Mouse (Mus musculus) small intestine, adult 2 months (tissue): ENCODE measurements around the gene Ift43. TPM values are rescaled to one million over a fixed set of nuclear protein-coding genes. Genes with fewer than 3 reads are reported as not detected.

Source experiments
- H3K27ac ChIP-seq: fragments of 200-500 bp; 2 replicates; pipeline ENCODE4 v1.5.1; 2012; ENCODE audit warnings: low read depth, low read length, control low read depth, inconsistent platforms; ENCODE audit not compliant: insufficient read depth
- H3K27me3 ChIP-seq: fragments of 200-500 bp; 2 replicates; pipeline ENCODE4 v1.6.1; 2012; ENCODE audit warnings: mild to moderate bottlenecking, moderate library complexity, low read length, inconsistent platforms; ENCODE audit not compliant: control insufficient read depth, insufficient read depth
- H3K36me3 ChIP-seq: fragments of 200-500 bp; 2 replicates; pipeline ENCODE4 v1.6.1; 2012; ENCODE audit warnings: mild to moderate bottlenecking, low read length, control low read depth, inconsistent platforms; ENCODE audit not compliant: control insufficient read depth, insufficient read depth
- H3K4me1 ChIP-seq: fragments of 200-500 bp; 2 replicates; pipeline ENCODE4 v1.6.1; 2012; ENCODE audit warnings: low read length, inconsistent platforms, mixed read lengths; ENCODE audit not compliant: control insufficient read depth, insufficient read depth, insufficient read length
- H3K4me3 ChIP-seq: fragments of 200-500 bp; 2 replicates; pipeline ENCODE4 v1.5.1; 2012; ENCODE audit warnings: low read depth, mild to moderate bottlenecking, control low read depth, inconsistent platforms, low read length, moderate library complexity
- CTCF ChIP-seq: fragments of 200-500 bp; IDR thresholded peaks from 2 replicates; pipeline ENCODE4 v1.5.1; 2012; ENCODE audit warnings: low read depth, mild to moderate bottlenecking, control low read depth, inconsistent platforms, low read length, moderate library complexity, mixed read lengths; ENCODE audit not compliant: insufficient replicate concordance, insufficient read length; ENCODE audit errors: extremely low read depth
- POLR2A ChIP-seq: fragments of 200-500 bp; IDR thresholded peaks from 2 replicates; pipeline ENCODE4 v1.6.1; 2012; ENCODE audit warnings: low read depth, mild to moderate bottlenecking, control low read depth, inconsistent platforms, low read length, moderate library complexity
- WGBS: fragments of 180-500 bp; shearing (Covaris S2); methylation state at CpG from one replicate; pipeline ENCODE4 v1.1.7; 2018; 5-methylcytosine and 5-hydroxymethylcytosine counted together
- polyA plus RNA-seq: library from polyadenylated mRNA; depleted of rRNA; stranded (reverse); fragments of >200 nt; gene quantifications from 2 replicates; pipeline ENCODE4 v1.2.3, GENCODE M21; 2012

The Ift43 gene
- polyA plus RNA-seq, 1 experiment: 15.2 TPM

DNA sequence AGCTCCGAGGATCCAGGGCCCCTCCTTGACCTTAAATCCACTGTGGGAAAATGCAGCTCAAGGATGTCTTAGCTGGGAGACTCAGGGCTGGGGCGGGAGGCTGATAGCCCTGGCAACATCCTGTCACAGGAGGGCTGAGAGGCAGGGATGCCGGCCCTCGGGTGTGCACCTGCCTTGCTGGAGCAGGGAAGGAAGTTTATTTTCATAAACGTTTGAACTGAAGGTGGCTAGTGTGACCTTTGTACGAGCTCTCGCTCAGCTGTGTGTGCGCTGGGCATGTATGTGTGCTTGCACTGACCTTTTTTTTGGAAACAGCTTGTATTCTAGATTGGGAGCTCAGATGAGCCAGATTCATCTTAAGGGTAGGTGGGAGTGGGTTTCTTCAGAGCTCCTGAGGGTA, 21.5 kb downstream of the Ift43 start:
- TF ChIP-seq CTCF (no peak), POLR2A (no peak)
- H3K4me3 ChIP-seq: no peak overlapping the region
- H3K4me1 ChIP-seq: peaks cover 2% of the 10 kb centered on the region
- 0 out of 2 replicates have a peak, but pooled peaks cover under 1% of the 10 kb centered on the region for H3K36me3 ChIP-seq
- no peaks in the 10 kb centered on the region for H3K27me3 ChIP-seq
- 20% methylated on average over 8 of the region's 8 CpGs for WGBS
- H3K27ac ChIP-seq: peak overlapping the region; percentile 54

DNA sequence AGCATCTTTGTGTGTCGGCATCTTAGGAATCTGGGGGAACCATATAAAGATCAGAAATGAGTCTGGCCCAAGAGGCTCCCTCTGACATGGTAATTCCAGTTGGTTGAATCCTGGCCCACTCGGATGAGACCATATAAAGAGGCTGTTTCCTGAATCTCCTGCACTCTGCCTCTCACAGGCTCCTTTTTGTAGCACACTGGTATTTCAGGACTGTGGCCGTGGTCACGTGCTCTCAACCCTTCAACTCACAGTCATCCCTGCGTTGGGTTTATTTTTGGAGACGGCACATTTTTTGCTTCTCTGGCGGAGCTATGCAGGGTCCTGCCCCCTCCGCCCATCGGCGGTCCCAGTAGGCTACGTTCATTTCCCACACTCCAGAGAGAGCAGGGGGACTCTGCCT, 22.0 kb downstream of the Ift43 start:
- TF ChIP-seq CTCF: no peak
- no peak for TF ChIP-seq POLR2A
- Histone ChIP-seq H3K27ac (no peak overlapping the region; the same call in 1 of the 2 replicates), H3K4me3 (no peak overlapping the region), H3K27me3 (no peaks in the 10 kb centered on the region), H3K4me1 (peaks cover 2% of the 10 kb centered on the region), H3K36me3 (no peaks in the 10 kb centered on the region)
- WGBS: 76% methylated on average over 11 of the region's 11 CpGs

DNA sequence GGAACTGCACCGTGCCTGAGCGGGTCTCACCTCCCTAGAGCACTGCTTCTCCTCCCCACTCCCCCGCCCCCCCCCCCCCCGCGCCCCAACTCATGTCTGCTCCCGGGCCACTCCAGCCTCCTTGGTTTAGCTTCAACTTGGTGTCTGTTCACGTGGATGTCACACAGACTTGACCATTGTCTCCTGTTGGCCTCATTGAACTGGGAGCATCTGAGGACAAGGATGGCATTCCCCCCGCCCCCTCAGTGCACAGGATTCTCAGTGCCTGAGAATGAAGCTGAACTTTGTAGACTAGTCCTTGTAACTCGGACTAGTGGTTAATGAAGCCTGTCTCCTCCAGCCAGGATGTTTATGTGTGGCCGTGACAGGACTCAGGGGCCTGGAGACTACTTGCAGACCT, 23.2 kb downstream of the Ift43 start:
- Histone ChIP-seq H3K4me1 (peaks cover 2% of the 10 kb centered on the region), H3K27me3 (no peaks in the 10 kb centered on the region), H3K27ac (no peak overlapping the region), H3K36me3 (no peaks in the 10 kb centered on the region), H3K4me3 (no peak overlapping the region)
- TF ChIP-seq CTCF (no peak), POLR2A (no peak)
- WGBS: 76% methylated on average over 10 of the region's 10 CpGs

DNA sequence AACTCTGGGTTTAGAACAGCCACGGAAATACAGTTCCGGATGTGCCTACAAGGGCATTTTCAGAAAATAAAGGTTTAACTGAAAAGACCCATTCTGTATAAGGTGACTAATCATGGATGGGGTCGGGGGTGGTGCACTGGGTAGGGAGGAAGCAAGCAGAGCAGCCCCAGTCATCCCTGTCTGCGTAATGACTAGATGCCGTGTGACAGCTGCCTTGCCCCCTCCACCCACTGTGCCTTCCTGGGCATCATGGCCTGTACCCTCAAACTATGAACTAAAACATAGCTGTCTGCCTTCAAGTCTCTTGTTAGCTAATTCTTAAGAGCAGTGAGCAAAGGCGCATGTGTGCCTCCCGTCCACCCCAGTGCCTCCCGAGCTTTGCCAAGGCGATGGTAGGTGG, 23.7 kb downstream of the Ift43 start:
- Histone ChIP-seq H3K27ac (no peak overlapping the region), H3K4me3 (no peak overlapping the region), H3K4me1 (peaks cover 2% of the 10 kb centered on the region), H3K36me3 (no peaks in the 10 kb centered on the region), H3K27me3 (no peaks in the 10 kb centered on the region)
- 92% methylated on average over 9 of the region's 9 CpGs for WGBS
- TF ChIP-seq POLR2A: no peak
- TF ChIP-seq CTCF: no peak

DNA sequence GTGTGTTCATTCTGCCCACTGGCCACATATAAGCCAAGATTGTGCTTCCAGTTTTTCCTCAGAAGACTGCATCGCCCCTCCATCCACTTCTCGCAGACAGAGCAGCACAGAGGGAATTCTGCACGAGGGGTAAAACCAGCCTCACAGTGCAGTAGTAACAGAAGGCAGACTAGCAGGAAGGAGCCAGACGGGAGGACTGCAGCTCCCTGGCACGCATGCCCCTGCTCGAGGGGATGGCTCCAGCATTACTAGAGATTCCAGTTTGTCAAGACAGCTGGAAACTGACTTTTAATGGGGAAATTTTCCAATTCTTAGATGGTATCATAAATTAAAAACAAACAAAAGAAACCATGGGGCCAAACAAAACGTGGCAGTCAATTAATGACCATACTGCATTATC, 25.3 kb downstream of the Ift43 start:
- TF ChIP-seq CTCF (no peak), POLR2A (no peak)
- Histone ChIP-seq H3K4me1 (peaks cover 2% of the 10 kb centered on the region), H3K4me3 (no peak overlapping the region), H3K36me3 (0 out of 2 replicates have a peak, but pooled peaks cover 5% of the 10 kb centered on the region), H3K27me3 (no peaks in the 10 kb centered on the region), H3K27ac (no peak overlapping the region)
- WGBS: 82% methylated on average over 7 of the region's 7 CpGs

DNA sequence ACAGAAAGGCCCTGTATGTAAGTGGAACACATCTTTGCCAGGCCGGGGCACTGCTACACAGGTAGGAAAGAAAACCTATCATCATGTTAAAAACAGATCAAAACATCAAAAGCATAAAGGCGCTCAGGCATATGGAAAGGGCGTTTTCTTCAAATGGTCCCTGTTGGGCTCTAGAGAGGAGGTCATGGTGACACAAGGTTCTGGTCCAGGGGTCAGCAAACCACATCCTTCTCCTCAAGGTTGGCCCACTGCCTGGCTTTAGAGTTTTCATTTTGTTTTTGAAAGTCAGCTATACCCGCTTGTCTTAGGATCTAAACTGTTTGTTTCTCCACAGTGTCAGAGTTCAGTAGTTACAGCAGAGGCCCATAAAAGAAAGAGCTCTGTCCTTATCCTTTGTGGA, 27.2 kb downstream of the Ift43 start:
- Histone ChIP-seq H3K27me3 (no peaks in the 10 kb centered on the region), H3K36me3 (0 out of 2 replicates have a peak, but pooled peaks cover 5% of the 10 kb centered on the region), H3K4me1 (no peaks in the 10 kb centered on the region), H3K4me3 (no peak overlapping the region), H3K27ac (no peak overlapping the region)
- WGBS: 85% methylated on average over 4 of the region's 4 CpGs
- TF ChIP-seq POLR2A (no peak), CTCF (no peak)

DNA sequence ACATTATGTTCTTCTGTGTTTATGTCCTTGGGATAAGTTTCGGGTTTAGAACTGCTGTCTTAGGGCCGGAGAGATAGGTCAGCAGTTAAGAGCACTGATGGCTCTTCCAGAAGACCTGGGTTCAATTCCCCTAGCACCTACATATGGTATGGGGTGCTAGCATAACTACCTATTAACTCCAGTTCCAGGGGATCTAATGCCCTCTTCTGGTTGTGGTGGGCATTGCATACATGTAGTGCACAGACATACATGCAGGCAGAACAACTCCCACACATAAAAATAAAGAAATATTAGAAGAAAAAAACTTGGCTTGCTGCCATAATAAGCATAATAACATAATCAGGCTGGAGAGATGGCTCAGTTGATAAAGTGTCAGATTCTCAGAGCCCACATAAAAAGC, 28.3 kb downstream of the Ift43 start:
- TF ChIP-seq CTCF (no peak), POLR2A (no peak)
- 96% methylated on average over 2 of the region's 2 CpGs for WGBS
- Histone ChIP-seq H3K4me3 (no peak overlapping the region), H3K36me3 (peaks cover 5% of the 10 kb centered on the region; the same call in 1 of the 2 replicates), H3K27ac (no peak overlapping the region), H3K27me3 (no peaks in the 10 kb centered on the region), H3K4me1 (no peaks in the 10 kb centered on the region)

DNA sequence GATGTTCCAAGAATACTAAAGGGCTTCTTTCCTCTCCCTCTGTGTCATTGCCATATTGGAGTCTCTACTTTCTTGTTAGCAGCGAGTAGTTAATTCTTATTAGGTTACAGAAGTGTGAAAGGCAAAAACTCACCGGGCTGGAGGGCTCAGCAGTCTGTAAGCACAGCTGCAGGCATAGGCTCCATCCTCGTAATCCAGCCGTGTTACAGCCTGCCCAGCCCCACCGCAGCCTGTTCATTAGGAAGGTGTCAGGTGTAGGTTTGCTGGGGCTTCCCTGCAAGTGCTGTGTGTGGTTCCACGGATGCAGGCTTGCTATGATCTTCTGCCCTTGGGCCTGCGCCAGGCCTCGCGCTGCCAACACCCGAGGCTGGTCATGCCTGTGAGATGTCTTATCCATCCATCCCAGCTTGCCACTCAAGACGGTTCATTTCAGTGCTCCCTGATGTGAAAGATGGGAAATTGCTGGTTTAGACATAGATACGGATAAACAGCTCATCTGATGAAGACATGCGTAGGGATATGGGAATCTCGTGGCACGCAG, 34.0 kb downstream of the Ift43 start:
- Histone ChIP-seq H3K4me3 (no peak overlapping the region), H3K27me3 (no peaks in the 10 kb centered on the region), H3K36me3 (peaks cover 5% of the 10 kb centered on the region; the same call in 1 of the 2 replicates), H3K4me1 (no peaks in the 10 kb centered on the region), H3K27ac (no peak overlapping the region)
- 81% methylated on average over 15 of the region's 15 CpGs for WGBS
- TF ChIP-seq CTCF (no peak), POLR2A (no peak)
